Mouse (Mus musculus): Measurements from ENCODE around the gene Ralgapa2. TPM values are rescaled to one million over a fixed set of nuclear protein-coding genes. Genes with fewer than 3 reads are reported as not detected.
A peak's percentile ranks its signal among the peaks of the same experiment; 100 is the strongest.

Ralgapa2 gene
- total RNA-seq, 2 experiments from 2014 or later: 39.6 to 45.0 TPM

- no peak for DNase-seq
- intact Hi-C loops (cut with DNase I): no loop called here
Observed at GRCm38 (mm10) chr2:146444009-146444408, 68.1 kb downstream of the Ralgapa2 start.

DNA sequence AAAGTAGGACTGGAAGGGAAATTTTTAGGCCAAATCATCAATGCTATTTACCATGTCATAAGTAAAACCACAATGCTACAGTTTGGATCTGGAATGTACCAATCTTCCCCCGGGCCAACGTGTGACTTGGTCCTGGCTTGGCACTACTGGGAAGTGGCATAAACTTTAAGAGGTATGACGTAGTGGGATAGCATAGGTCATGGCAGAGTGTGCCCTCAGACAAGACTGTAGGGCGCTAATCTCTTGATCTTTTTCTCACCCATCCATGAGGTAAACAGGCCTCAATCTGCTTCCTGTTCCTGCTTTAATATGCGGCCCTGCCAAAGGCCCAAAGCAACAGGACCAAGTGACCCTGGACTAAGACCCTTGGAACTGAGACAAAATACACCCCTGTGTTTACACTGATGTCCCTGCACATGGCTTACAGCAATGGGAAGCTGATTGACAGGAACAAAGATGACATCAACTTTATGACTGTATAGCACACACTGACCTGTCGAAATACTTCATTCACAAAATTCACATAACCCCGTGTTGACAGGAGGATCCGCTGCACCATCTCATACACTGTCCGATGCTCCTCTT, 68.8 kb downstream of the Ralgapa2 start:
- intact Hi-C loops (cut with DNase I): no loop called here
- no peak for DNase-seq

DNA sequence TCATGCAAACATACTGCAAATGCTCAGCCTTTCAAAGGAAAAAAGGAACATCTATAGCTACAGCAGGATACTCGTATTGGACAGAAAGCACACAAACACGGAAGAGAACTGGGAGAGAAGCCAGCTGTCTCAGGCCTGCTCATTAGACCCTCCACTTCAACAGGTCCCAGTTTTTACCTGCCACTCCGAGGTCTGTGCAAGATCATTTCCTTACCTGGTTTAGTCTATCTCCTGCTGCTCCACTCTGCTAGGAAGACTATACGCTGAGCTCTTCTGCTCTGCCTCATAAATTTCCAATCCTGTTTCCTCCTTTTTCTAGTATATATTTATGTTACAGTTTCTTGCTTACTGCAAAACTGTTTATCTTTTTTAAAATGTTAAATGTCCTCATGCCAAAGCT, 70.4 kb downstream of the Ralgapa2 start:
- intact Hi-C loops (cut with DNase I): no loop called here
- DNase-seq: no peak

- intact Hi-C loops (cut with DNase I): no loop called here
- DNase-seq: no peak
Observed at GRCm38 (mm10) chr2:146428751-146429150, 83.4 kb downstream of the Ralgapa2 start.

DNA sequence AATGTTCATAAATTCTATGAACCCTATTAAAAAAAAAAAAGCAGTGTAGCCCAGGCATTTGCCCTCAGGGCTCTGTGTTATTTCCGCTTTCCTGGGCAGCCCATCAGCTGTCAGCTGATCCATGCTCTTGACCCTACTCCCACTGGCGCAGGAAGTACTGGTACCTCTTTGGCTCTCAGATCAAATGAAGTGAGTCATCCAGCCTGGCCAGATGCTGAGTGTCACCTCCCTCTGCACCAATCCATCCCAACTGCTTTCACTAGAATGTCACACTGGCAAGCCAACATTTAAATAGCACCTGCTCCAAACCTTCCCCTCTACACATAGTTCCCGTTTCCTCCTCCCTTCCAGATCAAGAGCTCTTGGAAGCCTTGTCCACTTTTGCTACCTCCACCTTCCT, 84.8 kb downstream of the Ralgapa2 start:
- no peak for DNase-seq
- intact Hi-C loops (cut with DNase I): no loop called here

DNA sequence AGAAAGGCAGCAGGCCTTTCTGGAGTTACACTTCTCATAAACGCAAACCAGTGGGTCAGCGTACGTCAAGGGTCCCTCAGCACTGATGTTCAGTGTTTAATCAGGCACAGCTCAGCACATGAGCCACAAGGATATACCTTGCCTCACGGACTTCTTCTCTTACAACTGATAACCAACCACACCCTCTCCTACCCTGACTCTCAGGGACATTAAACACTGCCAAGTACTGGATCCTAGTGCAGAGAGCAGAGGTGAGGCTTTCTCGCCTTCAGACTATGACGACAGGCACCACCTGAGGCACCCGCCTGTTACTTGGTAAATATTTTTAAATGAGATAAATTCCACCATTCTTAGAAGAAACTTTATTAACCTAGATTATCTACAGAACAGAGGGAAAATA, 85.8 kb downstream of the Ralgapa2 start:
- intact Hi-C loops (cut with DNase I): no loop called here
- no peak for DNase-seq

DNA sequence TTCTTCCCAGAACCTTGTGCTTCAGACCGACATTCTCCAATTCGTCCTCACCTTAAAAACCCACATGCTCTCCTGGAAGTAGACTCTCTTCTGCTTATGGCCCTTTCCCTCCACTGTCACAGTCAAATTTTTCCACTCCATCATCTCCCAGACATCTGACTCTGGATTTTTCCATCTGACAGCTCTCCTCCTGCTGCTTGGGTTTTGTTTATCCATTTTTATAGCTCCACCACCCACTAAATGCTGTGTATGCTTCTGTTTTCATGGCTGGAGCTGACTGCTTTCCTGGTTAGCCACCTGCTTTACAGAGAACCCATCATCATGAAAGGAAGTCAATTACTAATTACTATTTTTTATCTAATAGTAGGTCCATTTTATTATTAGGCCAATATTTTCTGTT, 86.9 kb downstream of the Ralgapa2 start:
- no peak for DNase-seq
- intact Hi-C loops (cut with DNase I): no loop called here

GRCm38 (mm10) chr2:146423710-146424301, 88.3 kb downstream of the Ralgapa2 start:
- DNase-seq: no peak
- intact Hi-C loops (cut with DNase I): no loop called here

DNA sequence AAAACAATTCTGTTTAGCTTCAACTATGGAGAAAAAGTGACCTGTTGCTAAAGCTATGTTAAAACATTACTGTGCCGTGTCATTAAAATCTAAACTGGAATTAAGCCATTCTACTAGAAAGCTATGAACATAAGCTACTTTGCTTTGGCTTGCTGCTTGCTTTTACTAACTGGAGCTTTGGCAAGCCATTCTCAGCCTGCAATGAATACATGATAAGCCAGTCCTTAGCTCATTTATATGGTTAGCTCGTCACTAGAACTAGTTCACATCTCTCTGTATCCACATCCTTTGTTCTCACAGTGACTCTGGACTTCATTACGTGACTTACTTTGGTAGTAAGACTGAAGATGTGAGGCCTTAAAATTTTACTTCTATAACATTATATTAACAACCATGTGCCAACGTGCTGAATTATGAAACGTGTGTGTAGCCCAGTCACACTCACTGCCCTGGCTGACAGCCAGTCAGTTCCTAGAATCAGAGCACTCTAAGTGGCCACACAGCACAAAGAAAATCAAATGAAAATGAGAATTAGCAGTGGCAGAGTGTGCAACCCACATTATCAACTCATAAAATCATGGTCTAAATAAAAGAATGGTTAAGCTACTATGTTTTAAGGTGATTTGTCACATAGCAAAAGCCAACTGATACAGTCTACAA, 89.0 kb downstream of the Ralgapa2 start:
- DNase-seq: no peak
- intact Hi-C loops (cut with DNase I): no loop called here

DNA sequence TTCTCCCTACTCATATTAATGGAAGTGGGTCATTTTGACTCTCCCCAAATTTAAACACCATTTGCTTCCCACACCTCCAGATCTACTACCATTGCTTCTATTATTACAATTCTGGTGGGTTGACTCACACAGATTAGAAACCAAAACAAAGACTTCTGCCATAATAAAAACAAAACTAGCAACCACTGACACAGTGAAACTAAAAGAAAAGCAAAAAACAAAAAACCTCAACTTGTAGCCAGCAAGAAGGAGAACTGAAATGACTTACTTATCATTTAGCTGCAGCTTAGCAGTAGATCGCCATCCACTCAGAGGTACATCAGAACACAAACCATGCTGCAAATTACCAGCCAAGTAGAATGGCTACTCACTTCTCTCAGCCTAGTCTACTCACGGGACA, 95.9 kb downstream of the Ralgapa2 start:
- DNase-seq: no peak
- intact Hi-C loops (cut with DNase I): loop anchor here (5.0 kb wide), 1 partner anchor 199 kb away; no protein-coding TSS in a partner anchor

DNA sequence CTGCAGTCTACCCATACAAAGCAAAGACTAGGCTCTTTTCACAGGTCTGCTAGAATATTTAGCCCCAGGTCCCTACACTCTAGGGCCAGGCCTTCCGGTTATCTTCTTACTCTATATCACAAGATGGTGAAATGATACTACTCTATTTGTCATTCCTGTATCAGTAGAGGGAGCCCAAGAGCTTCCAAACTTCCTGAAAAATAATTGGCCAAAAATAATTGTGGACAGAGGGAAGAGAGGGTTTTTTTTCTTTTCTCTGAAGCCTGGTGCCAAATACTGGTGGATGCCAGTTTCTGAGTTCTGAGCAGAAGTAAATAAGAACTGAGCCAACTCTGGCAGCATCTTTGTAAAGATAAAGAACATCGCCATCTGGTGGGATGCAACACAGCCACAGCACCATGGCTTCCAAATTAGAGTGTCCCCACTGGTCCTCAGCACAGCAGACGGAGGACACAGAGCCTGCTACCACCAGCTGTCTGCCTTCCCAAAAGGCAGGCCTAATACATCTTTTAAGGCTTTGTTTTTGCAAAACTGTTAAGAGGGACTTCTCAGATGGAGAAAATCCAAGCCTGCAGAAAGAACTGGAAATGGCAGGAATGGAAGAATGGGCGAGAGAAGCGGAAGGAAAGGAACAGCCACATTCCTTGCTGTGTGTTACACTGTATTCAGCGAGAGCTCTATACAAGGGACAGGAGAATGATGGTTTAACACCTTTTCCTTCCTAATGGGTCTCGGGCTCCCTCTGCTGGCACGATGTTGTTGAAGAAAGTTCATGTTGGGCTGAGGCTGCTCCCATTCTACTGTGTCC, 97.5 kb downstream of the Ralgapa2 start:
- intact Hi-C loops (cut with DNase I): loop anchor here (1.0 to 5.0 kb wide), 2 partner anchors 197 to 457 kb away; no protein-coding TSS in a partner anchor

DNA sequence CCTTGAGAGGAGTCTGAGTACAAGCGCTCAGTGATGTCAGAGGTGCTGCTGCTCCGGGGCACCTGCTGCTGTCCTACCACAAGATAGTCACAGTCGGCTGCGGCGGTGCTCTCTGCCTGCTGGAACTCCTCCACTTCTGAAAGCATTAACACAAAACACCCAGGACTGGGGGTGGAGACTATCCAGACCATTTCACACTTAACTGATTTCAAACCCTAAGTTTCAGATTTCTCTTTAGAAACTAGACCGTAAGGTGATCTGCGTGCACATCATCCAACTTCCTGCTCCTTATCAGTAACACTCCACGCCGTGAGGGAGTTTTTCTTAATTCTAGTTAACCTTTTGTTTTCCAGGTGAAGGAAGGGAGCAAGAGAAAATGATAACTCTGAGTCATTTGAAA, 99.4 kb downstream of the Ralgapa2 start:
- no peak for DNase-seq
- intact Hi-C loops (cut with DNase I): no loop called here

More for the DNA sequence above, 97.5 kb downstream of the Ralgapa2 start:
- peak; percentile 60 to 79 for DNase-seq

DNA sequence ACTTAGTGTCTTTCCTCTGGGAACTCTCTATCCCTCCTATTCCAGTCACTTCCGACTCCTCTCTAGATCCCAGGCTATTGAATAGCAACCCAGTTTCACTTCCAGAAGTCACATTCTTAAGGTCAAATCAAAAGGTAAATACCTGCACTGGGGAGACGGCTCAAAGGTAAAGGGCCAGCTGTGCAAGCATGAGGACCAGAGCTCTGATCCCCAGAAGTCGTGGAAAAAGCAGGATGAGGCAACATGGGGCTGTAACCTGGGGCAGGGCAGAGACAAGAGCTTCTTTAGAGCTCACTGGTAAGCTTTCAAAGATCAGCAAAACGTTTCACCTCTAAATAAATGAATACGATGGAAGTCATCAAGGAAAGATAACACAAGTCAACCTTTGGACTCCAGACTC, 100.2 kb downstream of the Ralgapa2 start:
- DNase-seq: no peak
- intact Hi-C loops (cut with DNase I): no loop called here

- no peak for DNase-seq
- intact Hi-C loops (cut with DNase I): no loop called here
Observed at GRCm38 (mm10) chr2:146407078-146407477, 105.1 kb downstream of the Ralgapa2 start.

- no peak for DNase-seq
- intact Hi-C loops (cut with DNase I): no loop called here
Observed at GRCm38 (mm10) chr2:146401588-146401987, 110.6 kb downstream of the Ralgapa2 start.

DNA sequence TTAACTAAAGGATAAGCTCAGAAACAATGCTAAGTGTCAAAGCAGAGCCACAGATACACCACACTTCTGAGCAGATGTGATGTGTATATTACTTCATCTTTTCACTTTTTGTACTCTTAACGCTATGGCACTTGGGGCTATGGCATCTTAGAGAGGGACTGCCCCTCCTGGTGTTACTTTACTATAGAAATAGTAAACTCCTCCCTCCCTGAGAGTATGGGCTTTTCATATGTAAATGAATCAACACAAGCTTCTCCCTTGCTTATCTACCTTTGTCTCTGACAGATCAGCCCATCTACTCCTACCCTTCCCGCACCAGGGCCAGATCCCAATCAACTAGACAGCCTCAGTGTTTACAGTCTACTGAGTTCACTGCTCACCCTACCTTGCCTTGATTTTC, 111.4 kb downstream of the Ralgapa2 start:
- intact Hi-C loops (cut with DNase I): no loop called here
- DNase-seq: no peak

- no peak for DNase-seq
Observed at GRCm38 (mm10) chr2:146398211-146398865, 113.8 kb downstream of the Ralgapa2 start.

DNA sequence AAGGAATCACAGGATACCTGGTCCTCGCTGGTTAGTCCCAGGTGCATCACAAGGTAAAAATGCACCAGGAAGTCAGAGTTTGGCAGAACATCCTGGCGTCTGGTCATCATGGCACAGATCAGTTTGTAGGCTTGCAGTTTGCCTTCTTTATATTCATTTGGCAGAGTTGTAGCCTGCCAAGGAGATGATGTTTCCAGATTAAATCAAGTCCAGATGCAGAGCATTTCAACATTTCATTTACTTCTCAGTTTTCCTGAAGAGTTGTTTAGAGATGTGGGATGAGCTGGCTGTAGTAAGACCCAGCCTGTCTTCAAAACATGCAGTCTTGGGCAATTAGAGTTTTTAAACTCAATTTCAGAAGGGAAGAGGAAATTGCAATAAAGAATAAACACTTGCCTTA, 124.9 kb downstream of the Ralgapa2 start:
- intact Hi-C loops (cut with DNase I): no loop called here

More at GRCm38 (mm10) chr2:146398211-146398865, 113.8 kb downstream of the Ralgapa2 start:
- intact Hi-C loops (cut with DNase I): no loop called here

DNA sequence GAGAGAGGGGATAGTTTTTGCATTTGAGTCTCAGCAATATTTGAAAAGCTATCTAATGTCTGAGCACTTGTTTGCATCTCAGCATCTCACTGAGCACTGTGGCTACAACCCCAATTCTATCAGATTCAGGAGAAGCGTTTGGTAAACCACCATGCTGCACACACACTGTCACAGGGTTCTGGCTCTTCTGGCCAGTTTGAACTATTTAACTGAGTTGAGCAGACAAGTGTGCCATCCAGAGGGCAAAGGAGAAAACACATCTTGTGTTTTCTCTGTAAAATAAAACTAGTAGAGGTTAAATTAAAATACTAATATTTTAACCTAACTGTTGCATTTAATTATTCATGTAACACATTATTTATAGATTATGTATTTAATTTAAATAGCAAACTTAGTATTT, 127.6 kb downstream of the Ralgapa2 start:
- no peak for DNase-seq
- intact Hi-C loops (cut with DNase I): no loop called here

More for the DNA sequence above, 124.9 kb downstream of the Ralgapa2 start:
- DNase-seq: no peak

DNA sequence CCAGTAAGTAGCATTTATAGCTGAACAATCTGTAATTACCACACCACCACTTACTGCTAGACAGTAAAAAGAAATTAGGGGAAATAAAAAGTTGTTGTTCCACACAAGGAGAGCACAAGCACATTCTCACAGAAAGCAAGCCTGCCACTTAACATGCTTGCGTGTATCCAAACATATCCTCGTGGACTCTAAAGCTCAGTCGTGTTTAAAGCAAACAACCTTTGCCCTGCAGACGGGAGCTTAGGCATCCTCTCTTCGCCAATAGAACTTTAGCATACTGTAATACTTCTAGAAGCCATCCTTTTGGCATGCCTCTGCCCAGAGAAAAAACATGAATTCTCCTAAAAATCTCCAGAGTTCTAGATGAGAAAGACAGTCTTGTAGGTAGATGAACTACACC, 135.9 kb downstream of the Ralgapa2 start:
- intact Hi-C loops (cut with DNase I): no loop called here
- DNase-seq: no peak

GRCm38 (mm10) chr2:146366098-146366497, 146.0 kb downstream of the Ralgapa2 start:
- intact Hi-C loops (cut with DNase I): no loop called here
- DNase-seq: no peak

Data from heart, postnatal 36 days (tissue).